Mouse (Mus musculus) forebrain, embryonic 16.5 days (tissue): ENCODE data around the gene D1Pas1. TPM values are rescaled to one million over a fixed set of nuclear protein-coding genes. Genes with fewer than 3 reads are reported as not detected.

ENCODE experiments used
- polyA plus RNA-seq: library from polyadenylated mRNA; unstranded; fragments of >200 nt; fragmentation: Nextera tagmentation; extraction: Ambion mirVana; gene quantifications from 2 replicates; pipeline ENCODE4 v1.2.1, GENCODE M21; 2015

D1Pas1 gene
- polyA plus RNA-seq, 1 experiment from 2014 or later: not detected

Other genes starting within 250 kb of the D1Pas1 start
- gene Rrp15, start 218.1 kb upstream of the D1Pas1 start, polyA plus RNA-seq: 37.1 and 39.6 TPM in 2 replicates
- gene Spata17, start 248.0 kb downstream of the D1Pas1 start, polyA plus RNA-seq: 0.92 and 1.1 TPM in 2 replicates
- 14.4 and 17.0 TPM in 2 replicates for gene Gpatch2, start 248.1 kb downstream of the D1Pas1 start, polyA plus RNA-seq